Mouse (Mus musculus) brain, embryonic 14.5 days (tissue): ENCODE results near the gene Arhgef3.

Source experiments
- CTCF ChIP-seq: fragments of 200-500 bp; IDR thresholded peaks from 2 replicates; pipeline ENCODE4 v1.5.1; 2012; ENCODE audit warnings: inconsistent platforms, mild to moderate bottlenecking, moderate library complexity, borderline replicate concordance; ENCODE audit not compliant: insufficient read depth, insufficient read length; ENCODE audit errors: extremely low read depth
- POLR2A ChIP-seq: fragments of 200-500 bp; IDR thresholded peaks from 2 replicates; pipeline ENCODE4 v1.6.1; 2012; ENCODE audit warnings: mild to moderate bottlenecking, inconsistent platforms, borderline replicate concordance; ENCODE audit not compliant: poor library complexity, insufficient read depth, insufficient read length, severe bottlenecking; ENCODE audit errors: extremely low read depth

DNA sequence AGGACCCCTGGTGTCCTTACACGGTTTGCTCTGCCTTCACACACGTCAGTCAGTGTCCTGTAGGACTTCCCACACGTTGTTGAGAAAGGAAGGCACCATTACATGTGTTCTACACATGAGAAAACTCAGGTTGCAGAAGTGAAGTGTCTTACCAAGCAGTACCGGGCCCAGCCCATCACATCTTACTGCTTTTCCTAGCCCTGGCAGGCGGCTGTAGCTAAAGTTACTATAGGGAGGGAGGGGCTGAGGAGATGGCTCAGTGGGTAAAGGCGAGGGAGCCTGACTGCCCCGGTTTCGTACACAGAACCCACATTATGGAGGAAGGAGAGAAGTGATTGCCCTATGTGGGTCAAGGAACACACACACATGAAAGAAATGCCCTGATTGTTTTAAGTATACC lies 116.8 kb downstream of the Arhgef3 start:
- TF ChIP-seq CTCF (no peak), POLR2A (no peak)
